Mouse (Mus musculus) lung, adult 18-20 months (tissue): ENCODE measurements around the gene Arv1.

Experiments
- DNase-seq, 2 experiments: peaks; one replicate each; pipeline ENCODE4 v3.0.0; 2022; ENCODE audit warnings: mixed read lengths in 2 of 2

Gene Arv1

DNA sequence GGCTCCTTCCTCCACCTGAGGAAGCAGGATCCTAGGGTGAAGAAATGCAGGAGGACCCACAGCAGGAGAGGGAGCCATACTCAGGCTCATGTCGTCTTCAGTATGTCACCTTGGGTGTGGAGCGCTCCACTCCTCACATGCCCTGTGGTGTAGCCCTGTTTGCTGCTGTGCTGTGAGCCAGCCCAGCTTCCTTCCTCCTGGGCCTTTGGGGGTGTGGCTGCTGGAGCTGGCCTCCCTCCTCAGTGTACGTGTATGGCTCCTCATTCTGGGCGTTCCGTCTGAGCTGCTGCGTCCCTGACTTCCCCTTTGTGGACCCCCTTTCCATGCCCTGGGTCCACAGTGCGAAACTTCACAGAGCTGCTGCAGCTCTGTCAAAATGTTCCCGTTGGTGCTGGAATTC is 10.9 kb downstream of the Arv1 start:
- DNase-seq, result no peak

DNA sequence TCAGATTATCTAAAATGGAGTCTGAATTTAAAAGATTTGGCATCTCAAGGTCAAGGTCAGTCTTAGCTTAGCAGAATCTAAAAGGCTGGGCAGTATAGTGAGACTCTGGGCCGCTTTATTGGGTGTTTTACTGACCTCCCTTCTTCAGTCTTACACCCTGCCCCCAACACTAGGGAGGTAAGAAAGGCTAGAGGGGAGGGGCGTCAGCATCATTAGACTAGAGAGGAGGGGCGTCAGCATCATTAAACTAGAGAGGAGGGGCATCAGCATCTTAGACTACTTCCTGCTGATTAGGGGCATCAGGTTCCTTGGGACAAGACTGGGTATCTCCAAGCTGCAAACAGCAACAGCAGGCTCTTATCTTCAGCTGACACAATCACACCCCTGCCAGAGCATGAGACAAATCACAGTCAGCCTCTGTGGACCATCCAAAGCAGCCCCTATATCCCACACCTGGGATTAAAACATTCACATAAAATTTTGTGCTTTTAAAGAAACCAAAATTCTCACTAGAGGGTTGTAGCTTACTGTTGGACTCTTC is 13.5 kb downstream of the Arv1 start:
- DNase-seq, result no peak

DNA sequence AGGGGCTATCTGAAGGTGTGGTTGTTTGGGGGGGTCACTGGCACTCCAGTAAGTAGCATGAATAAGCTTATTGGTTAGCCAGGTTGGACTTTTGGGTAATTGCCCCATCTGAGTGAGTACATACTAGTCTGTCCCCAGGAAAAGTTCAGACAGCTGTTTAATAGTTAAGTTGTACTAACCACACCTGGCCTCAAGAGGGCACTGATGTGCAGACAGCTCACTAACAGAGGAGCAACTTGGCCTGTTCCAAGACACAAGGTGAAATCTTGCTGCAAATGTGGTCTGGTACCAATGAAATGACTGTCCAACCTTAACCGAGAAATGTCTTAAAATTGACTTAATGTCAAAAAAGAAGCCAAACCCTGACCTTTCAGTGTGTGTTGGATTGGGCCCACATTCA is 17.3 kb downstream of the Arv1 start:
- DNase-seq, result no peak

DNA sequence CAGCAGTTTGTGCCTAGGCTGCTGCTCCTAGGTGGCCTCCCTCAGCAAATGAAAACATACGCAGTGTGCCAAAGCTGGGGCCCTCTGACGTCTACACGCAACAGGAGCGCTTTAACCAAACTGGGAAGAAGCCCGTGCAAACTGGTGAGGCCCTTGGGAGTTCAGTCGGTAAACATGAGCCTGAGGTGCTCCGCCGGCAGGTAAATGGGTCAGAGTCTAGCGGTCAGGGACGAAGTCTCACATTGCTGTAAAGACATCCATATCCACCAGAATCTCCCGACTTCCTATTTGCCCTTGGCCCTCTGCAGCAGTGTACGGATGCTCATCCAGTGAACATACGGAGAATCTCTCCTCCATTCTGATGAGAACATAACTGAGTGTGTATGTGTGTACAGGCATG is 24.7 kb downstream of the Arv1 start:
- DNase-seq, result no peak

DNA sequence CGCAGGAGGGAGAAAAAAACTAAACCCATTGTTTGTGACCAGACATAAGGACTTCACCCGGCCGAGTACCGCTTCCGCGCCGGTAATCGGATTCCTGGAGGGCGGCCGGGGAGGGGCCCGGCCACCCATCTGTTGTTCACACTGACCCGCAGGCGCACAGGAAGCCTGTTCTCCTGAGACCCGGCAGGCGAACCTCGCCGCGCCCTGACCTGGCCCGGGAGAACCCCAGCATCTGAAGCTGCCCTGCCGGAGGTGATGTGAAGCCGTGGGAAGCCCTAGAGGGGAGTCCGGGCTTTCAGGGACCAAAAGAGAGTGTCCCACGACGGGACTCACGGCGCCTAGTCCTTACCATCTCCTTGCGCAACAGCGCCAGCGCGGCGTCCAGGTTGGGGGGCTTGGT is 29.3 kb downstream of the Arv1 start:
- DNase-seq, result no peak

DNA sequence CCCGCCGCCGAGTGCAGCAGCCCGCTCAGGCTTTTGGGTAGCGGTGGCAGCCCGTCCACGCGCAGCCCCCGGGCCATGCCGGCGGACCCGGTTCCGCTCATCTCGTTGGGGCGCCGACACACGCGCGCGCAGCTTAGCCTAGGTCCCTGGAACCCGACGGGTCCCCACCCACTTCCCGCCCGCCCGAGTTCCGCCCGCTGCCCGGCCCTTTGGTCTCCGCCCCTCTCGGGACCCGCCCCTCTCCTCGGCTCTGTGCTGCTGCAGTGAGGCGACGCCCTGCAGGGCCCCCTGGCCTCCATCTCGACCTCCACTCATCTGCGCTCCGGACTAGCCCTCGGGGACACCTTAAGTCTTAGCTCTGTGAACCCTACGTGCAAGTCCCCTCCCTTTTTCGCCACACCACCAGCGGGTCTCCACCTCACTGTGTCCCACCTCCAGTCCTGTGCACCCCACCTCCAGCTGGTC is 29.8 kb downstream of the Arv1 start, which contains the start of gene Fam89a:
Gene Fam89a (minus strand): TSS at position 124 of the 465 bp plus-strand sequence.
- peak; percentile 61 to 62 for DNase-seq

DNA sequence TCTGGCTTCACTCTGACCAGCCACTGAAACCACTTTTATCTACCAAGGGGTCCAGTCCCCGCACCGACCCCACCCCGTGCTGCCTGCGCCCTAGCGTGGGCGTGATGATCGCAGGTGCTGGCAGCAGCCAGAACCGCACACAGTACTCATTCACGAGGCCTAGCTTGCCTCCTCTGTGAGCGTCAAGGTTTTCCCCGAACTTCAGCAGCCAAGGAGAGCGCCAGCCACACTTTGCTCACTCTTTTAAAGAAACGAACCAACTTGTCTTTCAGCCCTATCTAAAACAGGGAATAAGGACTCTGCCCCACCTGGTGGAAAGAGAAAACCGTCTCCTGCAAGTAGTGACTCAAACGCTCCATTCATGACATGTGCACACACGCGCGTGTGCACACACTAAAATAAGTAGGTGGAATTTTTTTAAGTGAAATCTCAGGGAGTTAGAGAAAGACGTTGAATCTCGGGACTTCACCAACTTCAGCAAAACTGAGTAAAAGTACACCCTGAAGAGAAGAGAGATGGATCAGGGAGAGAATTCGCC is 30.5 kb downstream of the Arv1 start:
- no peak for DNase-seq

DNA sequence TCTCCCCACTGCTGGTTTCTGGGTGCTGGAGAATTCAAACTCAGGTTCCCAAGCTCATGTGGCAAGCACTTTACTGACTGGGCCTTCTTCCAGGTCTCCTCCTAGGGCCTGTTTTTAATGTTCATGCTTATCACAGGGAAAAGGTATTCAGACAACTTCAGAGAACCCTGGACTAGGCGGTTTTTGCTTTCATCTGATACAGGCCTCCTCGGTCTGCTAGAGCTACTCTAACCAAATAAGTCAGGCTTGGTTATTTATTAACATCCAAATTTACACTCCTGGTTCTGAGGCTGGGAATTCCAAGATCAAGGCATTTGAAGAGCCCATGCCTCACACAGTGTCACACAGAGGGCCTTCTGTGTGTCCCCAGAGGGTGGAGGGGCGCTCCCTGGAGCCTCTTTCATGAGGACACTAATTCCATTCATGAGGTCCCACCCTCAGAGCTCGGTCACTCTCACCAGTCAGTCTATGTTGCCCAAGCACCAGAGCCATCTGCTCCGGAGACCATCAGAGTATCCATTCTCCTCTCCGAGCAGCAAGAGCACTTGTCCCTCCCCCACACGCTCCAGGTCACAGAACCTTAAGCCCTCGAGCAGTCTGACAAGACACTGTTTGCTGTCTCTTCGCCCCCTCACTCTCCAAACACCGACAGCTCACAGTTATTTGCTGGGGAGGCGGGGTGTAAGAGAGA is 32.3 kb downstream of the Arv1 start:
- no peak for DNase-seq

DNA sequence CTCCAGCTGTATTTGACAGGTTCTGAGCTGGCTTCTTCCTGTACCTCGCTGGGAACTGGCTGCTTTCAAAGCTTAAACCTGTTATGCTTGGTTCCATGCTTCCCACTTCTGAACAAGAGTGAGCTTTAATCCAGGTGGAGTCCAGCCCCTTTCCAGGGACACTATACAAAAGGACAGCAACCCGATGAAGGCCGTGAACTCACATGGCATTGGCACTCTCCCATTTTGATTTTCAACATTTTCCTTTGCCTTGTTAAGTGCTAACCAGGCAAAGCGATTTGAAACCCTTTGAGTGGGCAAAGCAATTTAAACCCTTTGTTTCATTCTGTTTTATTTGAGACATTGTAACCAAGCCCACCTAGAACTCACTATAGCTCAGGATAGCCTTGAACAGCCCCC is 32.9 kb downstream of the Arv1 start:
- no peak for DNase-seq

DNA sequence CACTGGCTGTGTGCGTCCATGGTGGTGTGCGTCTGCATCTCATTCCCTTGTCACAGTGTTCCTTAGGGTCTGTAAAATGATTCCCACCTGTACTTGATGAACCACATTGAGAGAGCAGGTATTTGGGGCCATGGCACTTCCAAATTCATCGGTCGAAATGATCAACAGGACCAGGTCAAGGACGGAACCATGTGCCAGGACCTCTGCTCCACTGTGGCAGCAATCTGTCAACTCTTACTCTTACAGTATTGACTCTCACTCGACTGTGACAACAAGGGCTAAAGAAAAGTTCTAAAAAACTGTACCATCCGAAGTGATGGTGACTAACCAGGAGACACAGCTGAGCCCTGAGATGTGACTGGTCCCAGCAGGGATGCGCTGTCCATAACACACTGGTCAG is 33.5 kb downstream of the Arv1 start:
- DNase-seq, result no peak

DNA sequence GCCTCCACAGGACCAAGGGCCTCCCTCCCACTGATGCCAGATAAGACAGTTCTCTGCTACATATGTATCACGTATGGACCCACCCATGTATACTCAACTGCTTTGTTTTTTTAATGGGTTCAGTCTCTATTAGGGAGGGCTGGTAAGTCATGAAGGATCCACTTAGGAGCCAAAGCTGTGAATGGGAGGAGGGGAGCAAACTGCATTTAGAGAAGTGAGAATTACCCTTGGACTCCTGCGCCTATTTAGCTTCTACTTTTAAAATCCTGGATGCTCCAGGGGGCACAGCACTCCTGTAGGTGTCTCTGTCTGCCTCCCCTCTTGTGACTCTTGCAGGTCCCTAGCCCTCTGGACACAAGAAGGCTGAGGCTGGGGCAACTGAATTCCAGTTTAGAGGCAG is 34.2 kb downstream of the Arv1 start:
- no peak for DNase-seq

DNA sequence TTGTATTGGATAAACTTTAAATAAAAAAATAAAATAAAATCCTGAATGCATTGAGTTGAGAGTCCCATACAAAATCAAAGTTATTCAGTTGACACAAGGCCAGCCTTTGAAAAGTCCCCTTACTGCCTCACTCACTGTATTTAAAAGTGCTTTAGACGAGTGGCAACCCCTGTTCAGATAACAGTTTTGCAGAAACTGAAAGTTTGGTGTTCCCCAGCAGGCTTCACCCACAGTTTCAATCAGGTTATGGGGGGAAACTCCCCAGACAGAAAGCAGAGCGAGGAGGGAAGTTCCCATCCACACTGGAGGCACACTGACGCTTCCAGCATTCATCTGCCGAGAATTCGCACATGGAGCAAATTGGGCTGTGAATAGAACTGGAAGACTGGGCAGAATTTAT is 34.7 kb downstream of the Arv1 start:
- DNase-seq, result no peak

DNA sequence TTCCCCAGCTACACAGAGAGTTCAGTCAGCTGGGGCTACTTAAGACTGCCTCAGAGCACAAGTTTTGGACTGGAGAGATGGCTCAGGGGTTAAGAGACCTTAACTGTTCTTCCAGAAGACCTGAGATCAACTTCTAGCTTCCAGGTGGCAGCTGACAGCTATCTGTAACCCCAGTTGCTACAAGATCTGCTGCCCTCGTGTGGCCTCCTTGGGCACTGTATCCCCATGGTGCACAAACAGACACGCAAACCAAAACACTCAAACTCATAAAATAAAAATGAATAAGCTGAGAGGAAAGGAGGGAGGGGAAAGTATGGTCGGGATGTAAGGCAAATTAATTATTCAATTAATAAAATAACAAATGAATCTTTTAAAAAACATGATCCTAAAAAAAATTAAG is 36.6 kb downstream of the Arv1 start:
- no peak for DNase-seq

DNA sequence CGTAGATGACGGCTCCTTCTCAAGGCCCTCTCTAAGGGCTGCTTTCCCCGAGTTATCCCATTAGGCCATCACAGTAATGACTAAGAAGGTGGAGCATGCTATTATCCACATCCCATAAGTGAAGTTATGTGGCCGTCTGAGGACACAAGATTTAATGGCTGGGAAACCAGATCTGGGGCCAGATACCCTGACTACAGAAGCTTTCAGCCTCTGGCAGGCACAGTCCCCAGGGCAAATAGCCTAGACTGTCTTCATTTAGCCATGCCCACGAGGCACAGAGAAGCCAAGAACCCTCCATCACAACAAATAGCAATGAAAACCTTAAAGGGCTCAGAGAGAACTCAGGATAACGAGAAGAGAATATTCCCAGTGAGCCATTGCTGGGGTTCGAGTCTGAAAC is 41.1 kb downstream of the Arv1 start:
- DNase-seq, result no peak

DNA sequence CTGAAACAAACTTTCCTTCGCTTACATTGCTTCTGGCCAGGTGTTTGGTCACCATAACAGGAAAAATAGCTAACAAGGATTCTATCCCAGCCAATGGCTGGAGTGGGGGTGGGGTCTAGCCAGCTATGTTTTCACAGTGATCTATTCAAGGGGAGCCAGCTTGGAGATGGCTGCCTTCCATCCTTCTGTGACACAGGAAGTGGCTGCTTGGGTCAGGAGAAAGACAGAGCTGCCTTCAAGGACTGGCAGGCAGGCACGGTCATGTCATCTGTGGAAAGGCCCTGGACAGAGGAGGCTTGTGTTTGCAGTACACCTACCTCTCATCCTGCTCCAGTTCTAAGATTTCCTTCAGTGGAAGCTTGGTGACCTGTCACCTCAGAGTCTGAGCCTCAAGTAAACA is 50.5 kb downstream of the Arv1 start:
- DNase-seq, result no peak

DNA sequence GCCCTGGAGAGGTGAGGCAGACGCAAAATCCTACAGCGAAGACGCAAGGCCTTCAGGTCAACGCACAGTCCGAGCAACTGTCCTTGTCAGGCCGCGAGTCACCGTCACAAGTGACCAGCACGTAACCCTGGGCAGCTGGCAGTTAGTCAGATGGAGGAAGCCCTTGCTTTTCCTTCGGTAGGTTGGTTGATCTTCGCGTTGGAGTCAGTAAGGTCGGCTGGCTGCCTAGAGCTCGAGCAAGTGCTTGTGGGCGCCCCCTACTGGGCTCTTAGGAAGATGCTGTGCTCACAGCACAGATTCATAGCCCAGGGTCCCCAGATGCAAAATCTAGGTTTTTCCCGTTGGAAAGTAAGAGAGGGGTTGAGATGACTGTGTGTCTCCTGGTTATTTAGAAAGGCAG is 53.8 kb downstream of the Arv1 start:
- DNase-seq, result peak; percentile 51 to 69

DNA sequence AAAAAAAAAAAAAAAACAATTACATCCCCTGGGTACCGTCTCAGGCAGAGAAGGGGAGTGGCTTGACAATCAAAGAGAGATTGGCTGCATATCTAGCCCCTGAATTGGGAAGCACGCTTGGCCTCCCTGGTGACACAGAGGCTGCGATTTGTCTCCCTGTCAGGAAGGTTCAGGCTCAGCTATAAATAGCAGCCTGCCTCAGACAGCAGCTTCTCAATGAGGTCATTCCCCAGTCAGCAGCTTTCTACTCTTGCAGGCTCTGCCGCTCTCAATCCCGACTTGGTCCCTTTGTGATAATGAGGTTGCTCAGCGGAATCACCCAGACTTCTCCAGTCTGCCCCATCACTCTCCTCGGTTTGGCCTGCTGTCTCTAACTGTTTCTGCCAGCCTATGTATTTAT is 58.3 kb downstream of the Arv1 start:
- DNase-seq, result no peak

DNA sequence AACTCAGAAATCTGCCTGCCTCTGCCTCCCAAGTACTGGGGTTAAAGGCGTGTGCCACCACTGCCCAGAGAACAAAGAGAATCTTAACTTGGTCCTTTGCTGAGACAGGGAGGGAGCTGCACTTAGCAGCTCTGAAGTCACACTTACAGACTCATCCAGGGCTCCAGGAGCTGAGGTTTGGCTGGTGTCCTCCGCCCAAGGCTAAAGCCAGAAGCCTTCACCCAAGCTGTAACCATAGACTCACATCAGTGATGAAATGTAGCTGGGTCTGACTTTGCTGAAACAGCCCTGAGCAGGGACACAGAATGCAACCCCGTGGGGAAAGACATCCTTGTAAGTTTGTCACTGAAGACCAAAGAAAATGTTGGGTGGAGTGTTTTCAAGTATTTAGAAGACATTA is 60.5 kb downstream of the Arv1 start:
- DNase-seq, result no peak

DNA sequence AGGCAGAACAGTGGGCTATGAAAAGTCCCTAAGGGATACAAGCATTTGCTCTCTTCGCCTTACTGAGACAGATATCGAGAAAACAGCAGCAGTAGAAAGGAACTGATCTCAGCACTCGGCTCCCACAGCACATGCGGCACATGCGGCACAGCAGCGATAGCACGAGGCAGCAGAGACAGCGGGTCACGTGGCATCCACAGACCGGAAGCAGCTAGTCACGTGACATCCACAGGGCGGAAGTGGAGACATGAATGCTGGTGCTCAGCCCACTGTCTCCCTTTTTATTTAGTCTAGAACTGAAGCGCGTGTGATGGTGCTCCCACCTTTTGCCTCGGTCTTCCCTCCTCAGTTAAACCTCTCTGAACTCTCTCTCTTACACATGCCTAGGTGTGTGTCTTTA is 61.3 kb downstream of the Arv1 start:
- DNase-seq, result no peak
